In the genomic region with DNA sequence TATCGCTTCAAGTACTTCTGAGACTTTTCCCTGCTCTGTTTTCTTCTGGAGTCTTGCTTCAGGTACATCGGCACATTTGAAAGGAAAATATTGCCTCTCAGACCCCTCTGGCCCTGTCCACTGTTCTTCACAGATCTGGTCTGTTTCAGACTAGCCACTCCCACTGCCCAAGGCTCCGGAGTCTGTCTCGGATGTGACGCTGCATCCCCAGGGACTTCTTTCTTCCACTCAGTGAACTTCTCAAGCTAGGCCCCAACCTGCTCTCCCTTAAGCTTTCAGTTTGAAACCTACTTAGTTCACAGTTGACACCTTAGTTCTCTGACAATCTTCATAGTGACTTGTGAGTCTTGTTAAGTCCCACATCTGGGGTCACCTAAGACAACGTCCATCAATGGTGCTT, we compare ENCODE assay signal across 29 mouse cellular contexts.
DNase-seq lines count a peak whose midpoint lies in the region; ATAC-seq and TF ChIP-seq lines count a peak whose summit lies in the region.
"Had no signal": no experiment of that assay in that cellular context is flagged by ENCODE, and none has a peak within 500 bp of the region (broad histone marks: within the 10 kb centered on the region; RNA-seq: fewer than 3 reads in every experiment).

No protein-coding gene starts in this region.

- TF ChIP-seq CTCF in CH12.LX (conservative IDR thresholded peaks at IDR 0.05 in 1 of 2, IDR thresholded peaks at IDR 0.05 in 1 of 2; ENCODE audit: low read depth in 2 of 2, low read length in 2 of 2): no peak
- no peak for TF ChIP-seq CTCF in liver, postnatal 0 days (IDR thresholded peaks at IDR 0.05; ENCODE audit: low read depth)

- TF ChIP-seq EP300 in CH12.LX (IDR thresholded peaks at IDR 0.05; ENCODE audit: low read length): peak; percentile 35; the same call in 1 of the 2 replicates
- TF ChIP-seq EP300 in liver, postnatal 0 days (IDR thresholded peaks at IDR 0.05; ENCODE audit: low read depth): no peak

- dilution Hi-C loops in CH12.LX (cut with MboI; ENCODE audit: extremely low pct_ligation_motif_present, extremely low pct_unique_long_range_greater_than_20kb, low sequenced_read_pairs): no loop called here

- H3K4me1 ChIP-seq in hindbrain, embryonic 11.5 days (replicated peaks; ENCODE audit: control insufficient read depth, insufficient read depth, low read length): no peaks in the 10 kb centered on the region
- no peaks in the 10 kb centered on the region for H3K4me1 ChIP-seq in hindbrain, embryonic 12.5 days
- H3K4me1 ChIP-seq in CH12.LX (ENCODE audit: control insufficient read depth in 1 of 2, insufficient read depth in 2 of 2): peaks cover 5 to 19% of the 10 kb centered on the region in 2 experiments
- no peaks in the 10 kb centered on the region for H3K4me1 ChIP-seq in embryonic facial prominence, embryonic 14.5 days (ENCODE audit: control insufficient read depth, insufficient read depth, low read length)
- no peaks in the 10 kb centered on the region for H3K4me1 ChIP-seq in liver, postnatal 0 days (ENCODE audit: insufficient read depth)
- 0 out of 2 replicates have a peak, but pooled peaks cover 9% of the 10 kb centered on the region for H3K4me1 ChIP-seq in limb, embryonic 10.5 days
- H3K4me1 ChIP-seq: forebrain, embryonic 12.5 days; limb, embryonic 15.5 days; liver, embryonic 13.5 days; neural tube, embryonic 12.5 days had no signal

- no peaks in the 10 kb centered on the region for H3K9me3 ChIP-seq in hindbrain, embryonic 11.5 days (ENCODE audit: control insufficient read depth, low read length)
- no peaks in the 10 kb centered on the region for H3K9me3 ChIP-seq in hindbrain, embryonic 12.5 days (replicated peaks)
- no peaks in the 10 kb centered on the region for H3K9me3 ChIP-seq in CH12.LX (replicated peaks; ENCODE audit: low read length)
- no peaks in the 10 kb centered on the region for H3K9me3 ChIP-seq in embryonic facial prominence, embryonic 14.5 days (ENCODE audit: control insufficient read depth, low read length)
- H3K9me3 ChIP-seq in liver, postnatal 0 days (ENCODE audit: low read length): no peaks in the 10 kb centered on the region
- H3K9me3 ChIP-seq in limb, embryonic 10.5 days (replicated peaks): no peaks in the 10 kb centered on the region
- H3K9me3 ChIP-seq: embryonic facial prominence, embryonic 15.5 days; forebrain, embryonic 12.5 days; heart, embryonic 12.5 days; limb, embryonic 15.5 days; liver, embryonic 13.5 days; neural tube, embryonic 12.5 days had no signal

- TF ChIP-seq POLR2A in CH12.LX (IDR thresholded peaks at IDR 0.05; ENCODE audit: low read depth, low read length): peak; percentile 34; the same call in 1 of the 2 replicates

- H3K4me3 ChIP-seq in hindbrain, embryonic 11.5 days (ENCODE audit: low read depth, low read length): no peak overlapping the region
- H3K4me3 ChIP-seq in hindbrain, embryonic 12.5 days: no peak overlapping the region
- no peak overlapping the region for H3K4me3 ChIP-seq in CH12.LX (replicated peaks in 1 of 3; ENCODE audit: low read depth in 2 of 3, low read length in 2 of 3, poor library complexity in 1 of 3)
- no peak overlapping the region for H3K4me3 ChIP-seq in embryonic facial prominence, embryonic 14.5 days (ENCODE audit: low read depth, low read length)
- H3K4me3 ChIP-seq in liver, postnatal 0 days (ENCODE audit: low read depth, low read length): no peak overlapping the region
- H3K4me3 ChIP-seq in limb, embryonic 10.5 days: no peak overlapping the region
- H3K4me3 ChIP-seq: embryonic facial prominence, embryonic 15.5 days; forebrain, embryonic 12.5 days; heart, embryonic 12.5 days; limb, embryonic 15.5 days; liver, embryonic 13.5 days; neural tube, embryonic 12.5 days had no signal

- 73% methylated on average over 6 of the region's 6 CpGs for WGBS in hindbrain, embryonic 11.5 days
- 67% methylated on average over 6 of the region's 6 CpGs for WGBS in hindbrain, embryonic 12.5 days
- WGBS in embryonic facial prominence, embryonic 14.5 days: 46% methylated on average over 6 of the region's 6 CpGs
- WGBS in liver, postnatal 0 days (ENCODE audit: insufficient replicate concordance): 73% methylated on average over 6 of the region's 6 CpGs
- 82% methylated on average over 6 of the region's 6 CpGs for WGBS in limb, embryonic 10.5 days

- DNase-seq in hindbrain, embryonic 11.5 days (ENCODE audit: low spot score): peak; percentile 37
- DNase-seq in CH12.LX (ENCODE audit: extremely low read depth): peak; percentile 90
- DNase-seq in embryo, embryonic 10.5 days (ENCODE audit: low spot score): peak; percentile 54
- DNase-seq in embryonic facial prominence, embryonic 14.5 days (ENCODE audit: low spot score): peak; percentile 40
- DNase-seq in liver, postnatal 0 days: no peak
- no peak for DNase-seq in limb, embryonic 10.5 days (ENCODE audit: low spot score)
- DNase-seq: adrenal gland, postnatal 25 days; cerebellum, adult 11-12 months; cerebellum, postnatal 10 days; forebrain, postnatal 0 days; kidney, adult 8-10 months; layer of hippocampus, postnatal 36 days; left cerebral cortex, postnatal 4 days; liver, embryonic 13.5 days; lung, embryonic 14.5 days; lung, postnatal 14 days; right cerebral cortex, postnatal 4 days; thymus, adult 2 months; thymus, postnatal 36 days had no signal

- no peak for TF ChIP-seq RAD21 in CH12.LX (IDR thresholded peaks at IDR 0.05; ENCODE audit: low read depth, low read length)

- H3K79me2 ChIP-seq in CH12.LX (replicated peaks; ENCODE audit: control insufficient read depth, extremely low read depth, insufficient read depth, poor library complexity, severe bottlenecking): no peaks in the 10 kb centered on the region

- in situ Hi-C loops in CH12.LX (cut with MboI; ENCODE audit: low pct_ligation_motif_present, low pct_unique_long_range_greater_than_20kb, low sequenced_read_pairs): no loop called here

- H3K27me3 ChIP-seq in hindbrain, embryonic 11.5 days (ENCODE audit: control insufficient read depth, insufficient read depth, low read length): no peaks in the 10 kb centered on the region
- H3K27me3 ChIP-seq in hindbrain, embryonic 12.5 days: no peaks in the 10 kb centered on the region
- no peaks in the 10 kb centered on the region for H3K27me3 ChIP-seq in CH12.LX (replicated peaks)
- H3K27me3 ChIP-seq in embryonic facial prominence, embryonic 14.5 days (replicated peaks; ENCODE audit: control insufficient read depth, insufficient read depth, low read length): no peaks in the 10 kb centered on the region
- no peaks in the 10 kb centered on the region for H3K27me3 ChIP-seq in liver, postnatal 0 days (ENCODE audit: insufficient read depth, low read length)
- no peaks in the 10 kb centered on the region for H3K27me3 ChIP-seq in limb, embryonic 10.5 days (ENCODE audit: low read depth, poor library complexity, severe bottlenecking)
- H3K27me3 ChIP-seq: embryonic facial prominence, embryonic 15.5 days; forebrain, embryonic 12.5 days; heart, embryonic 12.5 days; limb, embryonic 15.5 days; liver, embryonic 13.5 days; neural tube, embryonic 12.5 days had no signal

- ATAC-seq in hindbrain, embryonic 11.5 days (ENCODE audit: low FRiP score): no peak
- ATAC-seq in hindbrain, embryonic 12.5 days (ENCODE audit: low FRiP score): no peak
- ATAC-seq in embryonic facial prominence, embryonic 14.5 days (ENCODE audit: low read depth): no peak
- no peak for ATAC-seq in liver, postnatal 0 days
- ATAC-seq: CD4-positive, CD25-positive, alpha-beta regulatory T cell, adult 4 months; forebrain, postnatal 0 days; intestine, embryonic 16.5 days; midbrain, embryonic 16.5 days had no signal

- no peak overlapping the region for H3K4me2 ChIP-seq in hindbrain, embryonic 11.5 days (replicated peaks; ENCODE audit: low read depth, low read length)
- no peak overlapping the region for H3K4me2 ChIP-seq in hindbrain, embryonic 12.5 days (replicated peaks)
- H3K4me2 ChIP-seq in CH12.LX (ENCODE audit: insufficient read depth, low read depth, poor library complexity, severe bottlenecking): peak overlapping the region; percentile 41; the same call in 1 of the 2 replicates
- H3K4me2 ChIP-seq in embryonic facial prominence, embryonic 14.5 days (ENCODE audit: low read depth, low read length): no peak overlapping the region
- no peak overlapping the region for H3K4me2 ChIP-seq in liver, postnatal 0 days (ENCODE audit: low read depth, low read length)
- H3K4me2 ChIP-seq: embryonic facial prominence, embryonic 15.5 days; forebrain, embryonic 12.5 days; heart, embryonic 12.5 days; limb, embryonic 15.5 days; liver, embryonic 13.5 days; lung, embryonic 14.5 days; midbrain, embryonic 11.5 days; neural tube, embryonic 12.5 days had no signal

- 0 out of 2 replicates have a peak, but pooled peaks cover 2% of the 10 kb centered on the region for H3K36me3 ChIP-seq in hindbrain, embryonic 11.5 days (ENCODE audit: control insufficient read depth, insufficient read depth, low read length)
- peaks cover 21% of the 10 kb centered on the region; the same call in 1 of the 2 replicates for H3K36me3 ChIP-seq in hindbrain, embryonic 12.5 days
- peaks cover 4 to 35% of the 10 kb centered on the region in 2 experiments for H3K36me3 ChIP-seq in CH12.LX (replicated peaks in 1 of 2; ENCODE audit: control insufficient read depth in 1 of 2, insufficient read depth in 1 of 2, low read length in 1 of 2)
- H3K36me3 ChIP-seq in embryonic facial prominence, embryonic 14.5 days (ENCODE audit: control insufficient read depth, insufficient read depth, low read length): peaks cover 26% of the 10 kb centered on the region; the same call in 1 of the 2 replicates
- 0 out of 2 replicates have a peak, but pooled peaks cover 7% of the 10 kb centered on the region for H3K36me3 ChIP-seq in liver, postnatal 0 days (replicated peaks; ENCODE audit: insufficient read depth, low read length)
- 0 out of 2 replicates have a peak, but pooled peaks cover 6% of the 10 kb centered on the region for H3K36me3 ChIP-seq in limb, embryonic 10.5 days
- H3K36me3 ChIP-seq: liver, embryonic 13.5 days had no signal

- H3K9ac ChIP-seq in hindbrain, embryonic 11.5 days (ENCODE audit: low read depth, low read length): no peak overlapping the region
- H3K9ac ChIP-seq in hindbrain, embryonic 12.5 days: no peak overlapping the region
- H3K9ac ChIP-seq in CH12.LX (ENCODE audit: insufficient read depth, low read depth): no peak overlapping the region
- no peak overlapping the region for H3K9ac ChIP-seq in embryonic facial prominence, embryonic 14.5 days (ENCODE audit: low read depth, low read length)
- H3K9ac ChIP-seq in liver, postnatal 0 days (replicated peaks): no peak overlapping the region
- H3K9ac ChIP-seq: embryonic facial prominence, embryonic 15.5 days; forebrain, embryonic 12.5 days; forebrain, postnatal 0 days; heart, embryonic 12.5 days; limb, embryonic 15.5 days; liver, embryonic 13.5 days; lung, embryonic 14.5 days; neural tube, embryonic 12.5 days had no signal

- H3K27ac ChIP-seq in hindbrain, embryonic 11.5 days (ENCODE audit: low read depth, low read length): no peak overlapping the region
- no peak overlapping the region for H3K27ac ChIP-seq in hindbrain, embryonic 12.5 days
- H3K27ac ChIP-seq in CH12.LX (ENCODE audit: insufficient read depth, low read depth): peak overlapping the region; percentile 43; the same call in 1 of the 2 replicates
- H3K27ac ChIP-seq in embryonic facial prominence, embryonic 14.5 days (replicated peaks; ENCODE audit: low read depth, low read length): no peak overlapping the region
- H3K27ac ChIP-seq in liver, postnatal 0 days (ENCODE audit: low read depth): no peak overlapping the region
- no peak overlapping the region for H3K27ac ChIP-seq in limb, embryonic 10.5 days
- H3K27ac ChIP-seq: embryonic facial prominence, embryonic 15.5 days; forebrain, embryonic 12.5 days; limb, embryonic 15.5 days; liver, embryonic 13.5 days; neural tube, embryonic 12.5 days had no signal

Comparison
In these comparisons a context has a peak if more than half of its experiments do, and no peak if none do; other contexts are left out.
1. DNase-seq: peak in hindbrain, embryonic 11.5 days (single experiment), CH12.LX (single experiment), embryo, embryonic 10.5 days (single experiment) and embryonic facial prominence, embryonic 14.5 days (single experiment); none in liver, postnatal 0 days (single experiment) and limb, embryonic 10.5 days (single experiment).